Comparison of ENCODE assay signal across 8 mouse cellular contexts in the genomic region with DNA sequence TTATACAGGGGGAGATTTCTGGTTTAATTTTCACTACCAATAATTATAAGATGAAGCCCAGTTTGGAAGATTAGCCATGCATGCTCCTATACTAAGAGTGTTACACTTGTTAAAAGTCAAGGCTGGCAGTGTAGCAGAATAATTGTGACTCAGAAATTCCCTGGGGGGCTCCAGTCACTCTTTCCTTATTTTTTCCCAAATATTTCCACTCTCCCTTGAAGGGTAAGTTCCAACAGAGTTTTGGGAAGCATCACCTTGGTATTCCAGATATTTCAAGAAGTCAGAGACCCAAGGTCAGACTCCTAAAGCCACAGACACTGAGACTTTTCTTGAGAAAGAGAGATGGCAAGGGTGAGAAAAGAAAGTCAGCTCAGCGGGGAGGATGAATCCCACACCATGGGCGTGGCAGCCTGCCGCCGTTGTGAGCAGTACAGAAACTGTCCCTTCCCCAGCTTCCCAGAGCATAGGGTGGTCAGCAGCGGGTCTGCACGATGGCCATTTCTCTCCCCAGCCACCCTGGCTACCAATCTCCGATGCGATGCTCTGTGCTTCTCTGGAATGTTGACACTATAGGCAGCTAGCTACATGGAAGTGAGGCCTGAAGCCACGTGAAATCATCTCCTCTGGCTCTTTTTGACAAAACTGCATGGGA. TPM values are rescaled to one million over a fixed set of nuclear protein-coding genes. Genes with fewer than 3 reads are reported as not detected.
DNase-seq lines count a peak whose midpoint lies in the region; ATAC-seq and TF ChIP-seq lines count a peak whose summit lies in the region.

No protein-coding gene starts in this region.

- peak overlapping the region; percentile 65; the same call in 1 of the 2 replicates for H3K9ac ChIP-seq in heart, embryonic 13.5 days
- H3K9ac ChIP-seq in liver, embryonic 13.5 days, result no peak overlapping the region

- H3K9me3 ChIP-seq in heart, embryonic 13.5 days, result no peaks in the 10 kb centered on the region
- H3K9me3 ChIP-seq in liver, embryonic 13.5 days (replicated peaks), result no peaks in the 10 kb centered on the region

- TF ChIP-seq CTCF in left cerebral cortex, adult 2 months (IDR thresholded peaks at IDR 0.05), result no peak

- H3K4me3 ChIP-seq in left cerebral cortex, adult 2 months, result no peak overlapping the region
- H3K4me3 ChIP-seq in heart, embryonic 13.5 days, result peak overlapping the region; percentile 41; the same call in 1 of the 2 replicates
- H3K4me3 ChIP-seq in liver, embryonic 13.5 days (replicated peaks), result no peak overlapping the region

- DNase-seq in left cerebral cortex, adult 2 months (ENCODE audit: extremely low spot score in 1 of 2, low spot score in 2 of 2), result no peak
- no peak for DNase-seq in left cerebral cortex, postnatal 14 days (ENCODE audit: low spot score in 2 of 2)
- DNase-seq in R1 (ENCODE audit: low read depth, low spot score), result peak; percentile 13
- no peak for DNase-seq in liver, embryonic 13.5 days
- no peak for DNase-seq in c-Kit-positive CD71-positive TER-119-positive erythroid progenitor cells, embryonic 14.5 days (ENCODE audit: low spot score)
- no peak for DNase-seq in layer of hippocampus, adult 9-11 months

- H3K27me3 ChIP-seq in heart, embryonic 13.5 days (replicated peaks), result no peaks in the 10 kb centered on the region
- no peaks in the 10 kb centered on the region for H3K27me3 ChIP-seq in liver, embryonic 13.5 days

- 10% methylated on average over 9 of the region's 9 CpGs for whole genome bisulfite sequencing in heart, embryonic 13.5 days
- 8% methylated on average over 9 of the region's 9 CpGs for WGBS in liver, embryonic 13.5 days (ENCODE audit: insufficient replicate concordance)

- no peak for ATAC-seq in heart, embryonic 13.5 days (ENCODE audit: extremely low read depth, insufficient number of reproducible peaks, low FRiP score, low TSS enrichment)
- no peak for ATAC-seq in liver, embryonic 13.5 days (ENCODE audit: low read depth)
- ATAC-seq in frontal cortex, adult (ENCODE audit: low TSS enrichment), result no peak

- intact Hi-C loops in left cerebral cortex, adult 2 months (cut with DNase I), result loop anchor here (5.0 kb wide), 1 partner anchor 73 kb away; no protein-coding TSS in a partner anchor
- intact Hi-C loops in left cerebral cortex, postnatal 14 days (cut with DNase I), result no loop called here

- H3K36me3 ChIP-seq in heart, embryonic 13.5 days, result no peaks in the 10 kb centered on the region
- H3K36me3 ChIP-seq in liver, embryonic 13.5 days, result no peaks in the 10 kb centered on the region

- peak overlapping the region; percentile 72 for H3K4me2 ChIP-seq in heart, embryonic 13.5 days
- H3K4me2 ChIP-seq in liver, embryonic 13.5 days, result peak overlapping the region; percentile 58

- H3K27ac ChIP-seq in left cerebral cortex, adult 2 months, result peak overlapping the region; percentile 81
- peak overlapping the region; percentile 82 for H3K27ac ChIP-seq in heart, embryonic 13.5 days (replicated peaks)
- no peak overlapping the region for H3K27ac ChIP-seq in liver, embryonic 13.5 days

- peaks cover 27% of the 10 kb centered on the region for H3K4me1 ChIP-seq in heart, embryonic 13.5 days
- peaks cover 11% of the 10 kb centered on the region for H3K4me1 ChIP-seq in liver, embryonic 13.5 days (replicated peaks)

RNA-seq across cellular contexts. Expression of gene Rasgrp3, which starts 28.8 kb away (rescaled TPM):
- total RNA-seq in left cerebral cortex, adult 2 months (2021), result 1 to 10 TPM; 7.4 to 9.0 TPM
- total RNA-seq in left cerebral cortex, postnatal 14 days (2021), result 10 to 100 TPM; 13.2 to 13.4 TPM
- 15.6 and 15.7 TPM in 2 replicates for polyA plus RNA-seq in heart, embryonic 13.5 days (2015; fragmentation: Nextera tagmentation; extraction: Ambion mirVana)
- polyA plus RNA-seq in liver, embryonic 13.5 days (2015; fragmentation: Nextera tagmentation; extraction: Ambion mirVana), result 2.9 and 3.9 TPM in 2 replicates
